Mouse (Mus musculus): ENCODE measurements around the gene Spdye4a.

DNA sequence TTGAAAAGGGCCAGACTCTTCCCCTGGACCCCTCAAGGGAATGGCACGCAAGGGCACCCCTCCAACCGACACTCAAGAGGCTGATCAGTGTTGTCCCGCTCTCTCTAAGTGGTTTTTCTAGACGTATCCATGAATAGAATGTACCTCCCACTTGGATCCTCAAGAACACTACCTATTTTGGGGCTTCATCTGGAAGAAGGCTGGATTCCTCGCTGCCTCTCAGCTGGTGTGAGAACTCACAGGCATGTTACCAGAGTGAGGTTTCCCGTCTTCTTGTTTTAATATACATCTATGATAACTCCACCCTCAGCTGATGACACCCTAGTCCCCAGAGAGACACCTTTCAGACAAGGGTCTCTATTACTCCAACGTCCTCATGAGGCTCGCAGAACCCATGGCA lies 34.9 kb upstream of the Spdye4a start:
- TF ChIP-seq POLR2A (IDR thresholded peaks at IDR 0.05; ENCODE audit: insufficient read depth, low read length) (no peak), CTCF (IDR thresholded peaks at IDR 0.05; ENCODE audit: low read depth, low read length) (no peak)

All from ES-Bruce4 (cell line).